Mouse (Mus musculus): ENCODE results near the gene Crybg2.

DNA sequence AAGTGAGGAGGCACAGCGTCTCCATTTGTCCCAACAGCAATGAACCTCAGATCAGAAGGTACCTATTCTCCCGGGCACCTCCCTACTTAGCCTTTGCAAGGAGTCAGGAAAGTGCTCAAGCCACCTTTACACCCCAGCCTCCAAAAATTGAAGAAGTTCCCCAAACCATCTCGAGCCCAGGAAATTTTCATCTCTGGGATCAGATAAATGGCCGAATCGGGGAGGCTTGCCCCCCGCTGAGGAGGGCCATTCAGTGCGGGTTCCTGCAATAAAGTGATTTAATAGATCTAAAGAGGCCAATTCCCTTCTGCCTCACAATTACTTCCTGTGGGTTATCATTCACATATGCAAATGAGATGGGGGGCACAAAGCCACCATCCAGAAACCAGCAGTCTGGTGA lies 44.4 kb upstream of the Crybg2 start:
- no peak for TF ChIP-seq CTCF (IDR thresholded peaks at IDR 0.05; ENCODE audit: borderline replicate concordance, control insufficient read depth, extremely low read depth, insufficient read depth, low read length, poor library complexity)
- no peak for TF ChIP-seq POLR2A (IDR thresholded peaks at IDR 0.05; ENCODE audit: control insufficient read depth, extremely low read depth, insufficient read depth, low read length, poor library complexity)
